Mouse (Mus musculus): ENCODE measurements around the gene Atxn1. TPM values are rescaled to one million over a fixed set of nuclear protein-coding genes. Genes with fewer than 3 reads are reported as not detected.

The Atxn1 gene
- total and polyA plus RNA-seq, 2 experiments from 2014 or later = 8.6 to 44.6 TPM

DNA sequence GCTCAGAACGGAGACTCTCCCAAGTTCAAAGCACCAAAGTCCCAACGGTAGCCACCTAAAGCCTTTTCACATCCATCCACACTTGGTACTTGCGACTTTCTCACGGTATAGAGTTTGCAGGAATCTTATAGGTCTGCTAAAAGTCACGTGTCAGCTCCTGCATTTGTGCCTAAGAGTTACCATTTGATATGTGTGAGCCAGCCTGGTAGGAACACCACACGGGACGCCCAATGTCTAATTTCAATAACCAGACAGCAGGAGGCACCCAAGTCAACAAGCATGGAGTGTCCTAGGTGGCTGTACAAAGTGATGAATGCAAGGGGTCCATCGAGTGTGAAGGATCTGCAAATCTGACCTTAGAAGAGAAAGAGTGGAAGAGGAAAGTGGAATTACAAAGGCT lies 254.8 kb downstream of the Atxn1 start:
- no peak for TF ChIP-seq CTCF (IDR thresholded peaks at IDR 0.05; ENCODE audit: low read depth)
- H3K9ac ChIP-seq (replicated peaks; ENCODE audit: low read length) = no peak overlapping the region
- WGBS = 86% methylated on average over 8 of the region's 8 CpGs
- ATAC-seq (no peak), DNase-seq (ENCODE audit: low spot score) (no peak)
- H3K36me3 ChIP-seq (ENCODE audit: insufficient read depth, low read length) = no peaks in the 10 kb centered on the region
- H3K4me3 ChIP-seq (ENCODE audit: low read length) = no peak overlapping the region
- 0 out of 2 replicates have a peak overlapping the region, but pooled peaks have one; percentile 58 for H3K27ac ChIP-seq
- no peaks in the 10 kb centered on the region for H3K9me3 ChIP-seq (ENCODE audit: low read length)
- no peak overlapping the region for H3K4me2 ChIP-seq (ENCODE audit: low read depth, low read length)
- H3K4me1 ChIP-seq (ENCODE audit: insufficient read depth, low read length) = no peaks in the 10 kb centered on the region
- no peaks in the 10 kb centered on the region for H3K27me3 ChIP-seq (ENCODE audit: insufficient read depth, low read length)

DNA sequence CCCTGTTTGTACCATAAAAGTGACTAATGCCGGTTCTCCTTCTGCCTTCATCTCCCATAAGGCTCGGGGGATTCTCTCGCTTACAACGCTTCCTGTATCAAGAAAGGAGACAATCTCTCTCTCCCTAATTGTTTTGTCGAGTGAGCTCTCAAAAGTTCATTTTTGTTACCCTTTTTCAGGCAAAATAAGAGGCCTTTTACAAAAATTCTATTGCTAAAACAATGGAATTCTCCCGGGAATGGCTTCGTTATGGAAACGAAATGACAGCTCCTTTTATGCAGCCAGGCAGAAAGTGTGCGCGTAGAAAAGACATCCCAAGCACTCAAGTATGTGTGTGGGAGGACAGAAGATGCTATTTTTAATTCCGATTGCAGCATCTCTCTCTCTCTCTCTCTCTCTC lies 255.4 kb downstream of the Atxn1 start:
- WGBS = 31% methylated on average over 11 of the region's 11 CpGs
- Histone ChIP-seq H3K4me3 (ENCODE audit: low read length) (no peak overlapping the region), H3K9me3 (ENCODE audit: low read length) (no peaks in the 10 kb centered on the region), H3K36me3 (ENCODE audit: insufficient read depth, low read length) (no peaks in the 10 kb centered on the region), H3K9ac (replicated peaks; ENCODE audit: low read length) (no peak overlapping the region), H3K4me1 (ENCODE audit: insufficient read depth, low read length) (no peaks in the 10 kb centered on the region), H3K4me2 (ENCODE audit: low read depth, low read length) (peak overlapping the region; percentile 36), H3K27me3 (ENCODE audit: insufficient read depth, low read length) (no peaks in the 10 kb centered on the region), H3K27ac (peak overlapping the region; percentile 58; the same call in 1 of the 2 replicates)
- DNase-seq (ENCODE audit: low spot score) (peak; percentile 64), ATAC-seq (no peak)
- TF ChIP-seq CTCF (IDR thresholded peaks at IDR 0.05; ENCODE audit: low read depth) = no peak

DNA sequence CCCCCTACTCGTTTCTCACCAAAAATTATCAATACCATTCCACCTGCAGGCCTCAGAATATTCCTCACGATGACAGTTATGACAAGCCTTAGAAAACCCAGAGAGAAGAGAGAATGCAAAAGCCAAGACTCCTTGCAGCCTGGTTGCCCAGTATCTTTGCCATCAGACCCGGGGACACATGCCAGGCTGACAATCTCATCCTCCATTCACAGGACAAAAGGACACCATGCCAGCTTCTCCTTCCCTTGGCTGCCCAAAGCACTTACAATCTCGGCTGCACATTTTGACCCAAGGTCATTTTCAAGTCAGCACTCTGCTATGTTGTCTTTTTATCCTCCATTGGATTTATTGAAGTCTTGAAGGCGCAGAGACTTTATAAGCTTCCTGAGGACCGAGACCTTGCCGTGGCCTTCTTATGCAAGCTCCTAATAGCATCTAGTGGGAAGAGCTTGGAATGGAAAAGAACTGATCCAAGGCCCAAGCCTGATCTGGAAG lies 263.5 kb downstream of the Atxn1 start:
- H3K36me3 ChIP-seq (ENCODE audit: insufficient read depth, low read length) = no peaks in the 10 kb centered on the region
- H3K27me3 ChIP-seq (ENCODE audit: insufficient read depth, low read length) = no peaks in the 10 kb centered on the region
- H3K4me2 ChIP-seq (ENCODE audit: low read depth, low read length) = no peak overlapping the region
- H3K9me3 ChIP-seq (ENCODE audit: low read length) = no peaks in the 10 kb centered on the region
- WGBS = 67% methylated on average over 7 of the region's 7 CpGs
- no peak overlapping the region for H3K4me3 ChIP-seq (ENCODE audit: low read length)
- no peak for ATAC-seq
- no peak for TF ChIP-seq CTCF (IDR thresholded peaks at IDR 0.05; ENCODE audit: low read depth)
- no peak overlapping the region for H3K9ac ChIP-seq (replicated peaks; ENCODE audit: low read length)
- DNase-seq (ENCODE audit: low spot score) = no peak
- H3K4me1 ChIP-seq (ENCODE audit: insufficient read depth, low read length) = no peaks in the 10 kb centered on the region; the same call in 1 of the 2 replicates
- no peak overlapping the region; the same call in 1 of the 2 replicates for H3K27ac ChIP-seq

DNA sequence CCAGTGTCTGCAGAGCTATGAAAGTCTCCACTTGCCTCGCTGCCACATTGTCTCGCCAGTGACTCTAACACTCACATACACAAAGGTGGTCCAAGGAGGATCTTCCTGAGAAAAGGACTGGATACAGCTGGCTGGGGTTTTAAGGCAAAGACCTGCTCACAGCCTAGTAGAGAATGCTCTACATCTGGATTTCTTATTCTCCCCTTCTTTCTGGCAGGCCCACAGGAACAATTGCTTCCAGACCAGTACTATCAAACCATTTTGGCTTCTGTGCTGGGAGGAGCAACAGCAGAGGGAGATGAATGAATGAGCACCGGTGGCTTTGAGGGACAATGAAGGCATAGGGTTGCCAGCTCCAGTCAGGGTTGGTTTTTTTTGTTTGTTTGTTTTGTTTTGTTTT lies 265.8 kb downstream of the Atxn1 start:
- no peaks in the 10 kb centered on the region; the same call in 1 of the 2 replicates for H3K4me1 ChIP-seq (ENCODE audit: insufficient read depth, low read length)
- H3K4me2 ChIP-seq (ENCODE audit: low read depth, low read length) = no peak overlapping the region
- H3K9me3 ChIP-seq (ENCODE audit: low read length) = no peaks in the 10 kb centered on the region
- H3K27me3 ChIP-seq (ENCODE audit: insufficient read depth, low read length) = no peaks in the 10 kb centered on the region
- no peak for DNase-seq (ENCODE audit: low spot score)
- no peaks in the 10 kb centered on the region for H3K36me3 ChIP-seq (ENCODE audit: insufficient read depth, low read length)
- no peak for ATAC-seq
- no peak overlapping the region for H3K27ac ChIP-seq
- no peak for TF ChIP-seq CTCF (IDR thresholded peaks at IDR 0.05; ENCODE audit: low read depth)
- no peak overlapping the region for H3K9ac ChIP-seq (replicated peaks; ENCODE audit: low read length)
- 86% methylated on average over 3 of the region's 3 CpGs for WGBS
- no peak overlapping the region for H3K4me3 ChIP-seq (ENCODE audit: low read length)

DNA sequence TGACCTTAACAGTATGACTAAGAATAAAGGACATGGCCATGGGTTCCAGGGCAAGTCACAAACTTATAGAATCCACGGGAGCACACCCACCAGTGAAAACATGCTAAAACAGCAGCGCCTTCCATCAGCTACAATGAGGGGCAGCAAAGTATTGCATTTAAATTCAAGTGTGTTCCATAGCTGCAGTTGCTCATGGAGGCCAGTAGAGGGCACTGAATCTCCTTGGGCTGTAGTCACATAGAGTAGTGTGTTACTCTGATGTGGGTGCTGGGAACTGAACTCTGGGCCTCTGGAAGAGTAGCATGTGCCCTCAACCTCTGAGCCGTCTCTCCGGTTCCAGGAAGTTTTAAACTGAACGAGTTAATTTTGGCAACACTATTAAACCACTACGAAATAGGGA lies 268.8 kb downstream of the Atxn1 start:
- ATAC-seq (no peak), DNase-seq (ENCODE audit: low spot score) (no peak)
- TF ChIP-seq CTCF (IDR thresholded peaks at IDR 0.05; ENCODE audit: low read depth) = peak; percentile 51
- no peaks in the 10 kb centered on the region for H3K9me3 ChIP-seq (ENCODE audit: low read length)
- H3K36me3 ChIP-seq (ENCODE audit: insufficient read depth, low read length) = no peaks in the 10 kb centered on the region
- 94% methylated on average over 6 of the region's 6 CpGs for WGBS
- no peaks in the 10 kb centered on the region for H3K27me3 ChIP-seq (ENCODE audit: insufficient read depth, low read length)
- H3K4me1 ChIP-seq (ENCODE audit: insufficient read depth, low read length) = no peaks in the 10 kb centered on the region; the same call in 1 of the 2 replicates
- H3K4me2 ChIP-seq (ENCODE audit: low read depth, low read length) = no peak overlapping the region
- H3K4me3 ChIP-seq (ENCODE audit: low read length) = no peak overlapping the region
- H3K9ac ChIP-seq (replicated peaks; ENCODE audit: low read length) = no peak overlapping the region
- H3K27ac ChIP-seq = no peak overlapping the region

- H3K9me3 ChIP-seq (ENCODE audit: low read length) = no peaks in the 10 kb centered on the region
- no peak overlapping the region for H3K9ac ChIP-seq (replicated peaks; ENCODE audit: low read length)
- no peaks in the 10 kb centered on the region for H3K36me3 ChIP-seq (ENCODE audit: insufficient read depth, low read length)
- DNase-seq (ENCODE audit: low spot score) (no peak), ATAC-seq (no peak)
- no peak overlapping the region for H3K4me3 ChIP-seq (ENCODE audit: low read length)
- H3K4me2 ChIP-seq (ENCODE audit: low read depth, low read length) = no peak overlapping the region
- H3K27ac ChIP-seq = no peak overlapping the region
- no peaks in the 10 kb centered on the region for H3K27me3 ChIP-seq (ENCODE audit: insufficient read depth, low read length)
- WGBS = 85% methylated on average over 12 of the region's 12 CpGs
- peaks cover 5% of the 10 kb centered on the region; the same call in 1 of the 2 replicates for H3K4me1 ChIP-seq (ENCODE audit: insufficient read depth, low read length)
- no peak for TF ChIP-seq CTCF (IDR thresholded peaks at IDR 0.05; ENCODE audit: low read depth)
These were observed 269.8 kb downstream of the Atxn1 start for GRCm38 (mm10) chr13:45694921-45695437.

GRCm38 (mm10) chr13:45693953-45694352 lies 270.9 kb downstream of the Atxn1 start:
- Histone ChIP-seq H3K36me3 (ENCODE audit: insufficient read depth, low read length) (no peaks in the 10 kb centered on the region), H3K4me3 (ENCODE audit: low read length) (no peak overlapping the region), H3K4me1 (ENCODE audit: insufficient read depth, low read length) (peaks cover 5% of the 10 kb centered on the region; the same call in 1 of the 2 replicates), H3K27me3 (ENCODE audit: insufficient read depth, low read length) (no peaks in the 10 kb centered on the region), H3K9ac (replicated peaks; ENCODE audit: low read length) (no peak overlapping the region), H3K27ac (no peak overlapping the region), H3K4me2 (ENCODE audit: low read depth, low read length) (no peak overlapping the region), H3K9me3 (ENCODE audit: low read length) (no peaks in the 10 kb centered on the region)
- no peak for ATAC-seq
- TF ChIP-seq CTCF (IDR thresholded peaks at IDR 0.05; ENCODE audit: low read depth) = peak; percentile 35
- WGBS = 93% methylated on average over 9 of the region's 9 CpGs
- no peak for DNase-seq (ENCODE audit: low spot score)

All from hindbrain, postnatal 0 days (tissue).